Mouse (Mus musculus) ES-Bruce4 (cell line): ENCODE results near the gene Esrrg.

Experiments used
- CTCF ChIP-seq: IDR thresholded peaks from one replicate; pipeline ENCODE4 v1.8.1; 2011; ENCODE audit warnings: low read depth, low read length
- EP300 ChIP-seq: IDR thresholded peaks from 2 replicates; pipeline ENCODE4 v1.6.1; 2011; ENCODE audit warnings: low read depth, low read length; ENCODE audit not compliant: insufficient read depth
- POLR2A ChIP-seq: IDR thresholded peaks from one replicate; pipeline ENCODE4 v1.8.1; 2011; ENCODE audit warnings: low read length; ENCODE audit not compliant: insufficient read depth

- TF ChIP-seq CTCF: no peak
- TF ChIP-seq POLR2A: no peak
- TF ChIP-seq EP300: no peak
Measured at GRCm38 (mm10) chr1:188060493-188060892, 451.9 kb downstream of the Esrrg start.
